Mouse (Mus musculus): Measurements from ENCODE around the gene Bsn. TPM values are rescaled to one million over a fixed set of nuclear protein-coding genes. Genes with fewer than 3 reads are reported as not detected.

Gene Bsn
- polyA plus RNA-seq, 1 experiment from 2014 or later: 0.76 TPM

- Histone ChIP-seq H3K27ac (ENCODE audit: low read depth, low read length) (no peak overlapping the region), H3K4me1 (ENCODE audit: control insufficient read depth, insufficient read depth, low read length) (peaks cover 3% of the 10 kb centered on the region; the same call in 1 of the 2 replicates), H3K4me3 (ENCODE audit: low read length) (no peak overlapping the region), H3K36me3 (ENCODE audit: control insufficient read depth, insufficient read depth, low read length) (no peaks in the 10 kb centered on the region), H3K4me2 (replicated peaks; ENCODE audit: low read depth, low read length) (no peak overlapping the region), H3K9ac (ENCODE audit: low read depth, low read length) (no peak overlapping the region), H3K27me3 (ENCODE audit: control insufficient read depth, insufficient read depth, low read length) (peaks cover 6% of the 10 kb centered on the region; the same call in 1 of the 2 replicates), H3K9me3 (ENCODE audit: control insufficient read depth, low read length) (no peaks in the 10 kb centered on the region)
- 83% methylated on average over 8 of the region's 8 CpGs for WGBS
- ATAC-seq (ENCODE audit: low FRiP score, low TSS enrichment): no peak
Observed at GRCm38 (mm10) chr9:108188511-108188910, 1.7 kb downstream of the Bsn start.

GRCm38 (mm10) chr9:108187616-108188015 lies 2.6 kb downstream of the Bsn start:
- no peak overlapping the region for H3K27ac ChIP-seq (ENCODE audit: low read depth, low read length)
- H3K9ac ChIP-seq (ENCODE audit: low read depth, low read length): no peak overlapping the region
- no peaks in the 10 kb centered on the region for H3K9me3 ChIP-seq (ENCODE audit: control insufficient read depth, low read length)
- no peak overlapping the region for H3K4me2 ChIP-seq (replicated peaks; ENCODE audit: low read depth, low read length)
- WGBS: 42% methylated on average over 6 of the region's 6 CpGs
- ATAC-seq (ENCODE audit: low FRiP score, low TSS enrichment): no peak
- no peaks in the 10 kb centered on the region for H3K36me3 ChIP-seq (ENCODE audit: control insufficient read depth, insufficient read depth, low read length)
- peaks cover 6% of the 10 kb centered on the region; the same call in 1 of the 2 replicates for H3K27me3 ChIP-seq (ENCODE audit: control insufficient read depth, insufficient read depth, low read length)
- H3K4me1 ChIP-seq (ENCODE audit: control insufficient read depth, insufficient read depth, low read length): peaks cover 3% of the 10 kb centered on the region; the same call in 1 of the 2 replicates
- H3K4me3 ChIP-seq (ENCODE audit: low read length): no peak overlapping the region

GRCm38 (mm10) chr9:108185786-108186185 lies 4.4 kb downstream of the Bsn start:
- peaks cover 6% of the 10 kb centered on the region; the same call in 1 of the 2 replicates for H3K27me3 ChIP-seq (ENCODE audit: control insufficient read depth, insufficient read depth, low read length)
- WGBS: 83% methylated on average over 8 of the region's 8 CpGs
- ATAC-seq (ENCODE audit: low FRiP score, low TSS enrichment): no peak

GRCm38 (mm10) chr9:108183531-108183994 lies 6.6 kb downstream of the Bsn start:
- Histone ChIP-seq H3K4me1 (ENCODE audit: control insufficient read depth, insufficient read depth, low read length) (no peaks in the 10 kb centered on the region), H3K27ac (ENCODE audit: low read depth, low read length) (no peak overlapping the region), H3K4me3 (ENCODE audit: low read length) (no peak overlapping the region), H3K36me3 (ENCODE audit: control insufficient read depth, insufficient read depth, low read length) (no peaks in the 10 kb centered on the region), H3K9me3 (ENCODE audit: control insufficient read depth, low read length) (no peaks in the 10 kb centered on the region), H3K9ac (ENCODE audit: low read depth, low read length) (no peak overlapping the region), H3K4me2 (replicated peaks; ENCODE audit: low read depth, low read length) (no peak overlapping the region), H3K27me3 (ENCODE audit: control insufficient read depth, insufficient read depth, low read length) (no peaks in the 10 kb centered on the region)
- ATAC-seq (ENCODE audit: low FRiP score, low TSS enrichment): no peak
- WGBS: 93% methylated on average over 19 of the region's 19 CpGs

More at GRCm38 (mm10) chr9:108185786-108186185, 4.4 kb downstream of the Bsn start:
- H3K27ac ChIP-seq (ENCODE audit: low read depth, low read length): no peak overlapping the region
- peaks cover 3% of the 10 kb centered on the region; the same call in 1 of the 2 replicates for H3K4me1 ChIP-seq (ENCODE audit: control insufficient read depth, insufficient read depth, low read length)
- no peaks in the 10 kb centered on the region for H3K9me3 ChIP-seq (ENCODE audit: control insufficient read depth, low read length)
- no peak overlapping the region for H3K9ac ChIP-seq (ENCODE audit: low read depth, low read length)
- no peak overlapping the region for H3K4me2 ChIP-seq (replicated peaks; ENCODE audit: low read depth, low read length)
- no peak overlapping the region for H3K4me3 ChIP-seq (ENCODE audit: low read length)
- H3K36me3 ChIP-seq (ENCODE audit: control insufficient read depth, insufficient read depth, low read length): no peaks in the 10 kb centered on the region

- Histone ChIP-seq H3K27me3 (ENCODE audit: control insufficient read depth, insufficient read depth, low read length) (no peaks in the 10 kb centered on the region), H3K9me3 (ENCODE audit: control insufficient read depth, low read length) (no peaks in the 10 kb centered on the region), H3K4me2 (replicated peaks; ENCODE audit: low read depth, low read length) (no peak overlapping the region), H3K4me1 (ENCODE audit: control insufficient read depth, insufficient read depth, low read length) (no peaks in the 10 kb centered on the region), H3K4me3 (ENCODE audit: low read length) (no peak overlapping the region), H3K9ac (ENCODE audit: low read depth, low read length) (no peak overlapping the region), H3K36me3 (ENCODE audit: control insufficient read depth, insufficient read depth, low read length) (no peaks in the 10 kb centered on the region), H3K27ac (ENCODE audit: low read depth, low read length) (no peak overlapping the region)
- no peak for ATAC-seq (ENCODE audit: low FRiP score, low TSS enrichment)
- 65% methylated on average over 11 of the region's 11 CpGs for WGBS
Observed at GRCm38 (mm10) chr9:108182806-108183506, 7.2 kb downstream of the Bsn start.

GRCm38 (mm10) chr9:108178391-108178790 lies 11.8 kb downstream of the Bsn start:
- H3K4me1 ChIP-seq (ENCODE audit: control insufficient read depth, insufficient read depth, low read length): peaks cover 4% of the 10 kb centered on the region; the same call in 1 of the 2 replicates
- no peak for ATAC-seq (ENCODE audit: low FRiP score, low TSS enrichment)
- H3K4me2 ChIP-seq (replicated peaks; ENCODE audit: low read depth, low read length): no peak overlapping the region
- 68% methylated on average over 5 of the region's 5 CpGs for WGBS
- H3K4me3 ChIP-seq (ENCODE audit: low read length): no peak overlapping the region
- no peak overlapping the region for H3K9ac ChIP-seq (ENCODE audit: low read depth, low read length)
- H3K9me3 ChIP-seq (ENCODE audit: control insufficient read depth, low read length): no peaks in the 10 kb centered on the region
- no peak overlapping the region for H3K27ac ChIP-seq (ENCODE audit: low read depth, low read length)
- H3K27me3 ChIP-seq (ENCODE audit: control insufficient read depth, insufficient read depth, low read length): no peaks in the 10 kb centered on the region
- H3K36me3 ChIP-seq (ENCODE audit: control insufficient read depth, insufficient read depth, low read length): no peaks in the 10 kb centered on the region

- Histone ChIP-seq H3K4me2 (replicated peaks; ENCODE audit: low read depth, low read length) (no peak overlapping the region), H3K27ac (ENCODE audit: low read depth, low read length) (no peak overlapping the region), H3K27me3 (ENCODE audit: control insufficient read depth, insufficient read depth, low read length) (no peaks in the 10 kb centered on the region), H3K9me3 (ENCODE audit: control insufficient read depth, low read length) (no peaks in the 10 kb centered on the region), H3K36me3 (ENCODE audit: control insufficient read depth, insufficient read depth, low read length) (no peaks in the 10 kb centered on the region), H3K4me3 (ENCODE audit: low read length) (no peak overlapping the region), H3K9ac (ENCODE audit: low read depth, low read length) (no peak overlapping the region), H3K4me1 (ENCODE audit: control insufficient read depth, insufficient read depth, low read length) (peaks cover 4% of the 10 kb centered on the region; the same call in 1 of the 2 replicates)
- ATAC-seq (ENCODE audit: low FRiP score, low TSS enrichment): no peak
- 76% methylated on average over 19 of the region's 19 CpGs for WGBS
Observed at GRCm38 (mm10) chr9:108175116-108175838, 14.9 kb downstream of the Bsn start.

- ATAC-seq (ENCODE audit: low FRiP score, low TSS enrichment): no peak
- Histone ChIP-seq H3K36me3 (ENCODE audit: control insufficient read depth, insufficient read depth, low read length) (no peaks in the 10 kb centered on the region), H3K9me3 (ENCODE audit: control insufficient read depth, low read length) (no peaks in the 10 kb centered on the region), H3K4me2 (replicated peaks; ENCODE audit: low read depth, low read length) (no peak overlapping the region), H3K9ac (ENCODE audit: low read depth, low read length) (no peak overlapping the region), H3K4me3 (ENCODE audit: low read length) (no peak overlapping the region), H3K27me3 (ENCODE audit: control insufficient read depth, insufficient read depth, low read length) (no peaks in the 10 kb centered on the region), H3K27ac (ENCODE audit: low read depth, low read length) (no peak overlapping the region), H3K4me1 (ENCODE audit: control insufficient read depth, insufficient read depth, low read length) (peaks cover 4% of the 10 kb centered on the region; the same call in 1 of the 2 replicates)
- WGBS: 62% methylated on average over 5 of the region's 5 CpGs
Observed at GRCm38 (mm10) chr9:108172777-108173350, 17.3 kb downstream of the Bsn start.
